Mouse (Mus musculus): ENCODE measurements around the gene Ikbip.

- TF ChIP-seq MXI1 (IDR thresholded peaks at IDR 0.05; ENCODE audit: low read depth, low read length), result no peak
- no peak for TF ChIP-seq MEF2A (IDR thresholded peaks at IDR 0.05; ENCODE audit: extremely low read depth, insufficient replicate concordance, low read depth, low read length, poor library complexity, severe bottlenecking)
- TF ChIP-seq KAT2A (conservative IDR thresholded peaks at IDR 0.05; ENCODE audit: low read depth, low read length), result no peak
Measured at GRCm38 (mm10) chr10:91092812-91093211, 10.1 kb downstream of the Ikbip start.
